Mouse (Mus musculus) embryonic facial prominence, embryonic 13.5 days (tissue): ENCODE results near the gene Gm26602. TPM values are rescaled to one million over a fixed set of nuclear protein-coding genes. Genes with fewer than 3 reads are reported as not detected.
"Not testable (repeated sequence)": the region's sequence is repeated elsewhere in the genome, so short reads cannot be mapped to it uniquely, and the experiment has no call there.

Experiments
- ATAC-seq: fragments of 200-750 bp; cut with Nextera tagmentation; 2 replicates; pipeline ENCODE4 v1.8.0; 2017; ENCODE audit warnings: low read depth; ENCODE audit not compliant: insufficient number of reproducible peaks, insufficient read depth, low FRiP score, low TSS enrichment
- H3K27ac ChIP-seq: fragments of 300-500 bp; sonication (generic); 2 replicates; pipeline ENCODE4 v1.5.1; 2015; ENCODE audit warnings: moderate library complexity, mild to moderate bottlenecking, inconsistent platforms
- H3K27me3 ChIP-seq: fragments of 300-500 bp; sonication (generic); 2 replicates; pipeline ENCODE4 v1.6.1; 2015; ENCODE audit warnings: mild to moderate bottlenecking, inconsistent platforms
- H3K36me3 ChIP-seq: fragments of 300-500 bp; sonication (generic); 2 replicates; pipeline ENCODE4 v1.6.1; 2015; ENCODE audit warnings: mild to moderate bottlenecking, inconsistent platforms
- H3K4me1 ChIP-seq: fragments of 300-500 bp; sonication (generic); 2 replicates; pipeline ENCODE4 v1.6.1; 2015; ENCODE audit warnings: inconsistent platforms
- H3K4me2 ChIP-seq: fragments of 300-500 bp; sonication (generic); 2 replicates; pipeline ENCODE4 v1.6.1; 2015; ENCODE audit warnings: moderate library complexity, mild to moderate bottlenecking, inconsistent platforms
- H3K4me3 ChIP-seq: fragments of 300-500 bp; sonication (generic); 2 replicates; pipeline ENCODE4 v1.5.1; 2015; ENCODE audit warnings: mild to moderate bottlenecking, inconsistent platforms
- H3K9ac ChIP-seq: fragments of 300-500 bp; sonication (generic); 2 replicates; pipeline ENCODE4 v1.6.1; 2015; ENCODE audit warnings: mild to moderate bottlenecking, inconsistent platforms
- H3K9me3 ChIP-seq: fragments of 300-500 bp; sonication (generic); 2 replicates; pipeline ENCODE4 v1.6.1; 2016; ENCODE audit warnings: inconsistent platforms
- WGBS: fragments of 180-500 bp; shearing (Covaris S2); methylation state at CpG from one replicate; pipeline ENCODE4 v1.1.7; 2015; ENCODE audit warnings: mixed read lengths; 5-methylcytosine and 5-hydroxymethylcytosine counted together
- polyA plus RNA-seq: library from polyadenylated mRNA; unstranded; fragments of >200 nt; fragmentation: Nextera tagmentation; extraction: Ambion mirVana; gene quantifications from 2 replicates; pipeline ENCODE4 v1.2.1, GENCODE M21; 2015

The Gm26602 gene
- polyA plus RNA-seq, 1 experiment from 2014 or later = 29.9 TPM

- Histone ChIP-seq H3K4me2 (no peak within 1 kb of the TSS), H3K4me3 (no peak within 1 kb of the TSS), H3K36me3 (no peaks in the 10 kb centered on the region), H3K27ac (no peak within 1 kb of the TSS), H3K27me3 (peaks cover 12% of the 10 kb centered on the region; the same call in 1 of the 2 replicates), H3K9ac (no peak within 1 kb of the TSS), H3K4me1 (peaks cover 29% of the 10 kb centered on the region), H3K9me3 (no peaks in the 10 kb centered on the region)
- no peak for ATAC-seq
- WGBS = 88% methylated on average over 6 of the region's 6 CpGs
These were observed 24.6 kb upstream of the Gm26602 start, which contains the start of gene Elane for GRCm38 (mm10) chr10:79886054-79886453. Gene Elane (plus strand): TSS chr10:79886247.

GRCm38 (mm10) chr10:79886611-79887010 is 24.0 kb upstream of the Gm26602 start:
- no peak overlapping the region for H3K9ac ChIP-seq
- no peak overlapping the region for H3K4me2 ChIP-seq
- peaks cover 28% of the 10 kb centered on the region for H3K4me1 ChIP-seq
- H3K4me3 ChIP-seq = no peak overlapping the region
- peaks cover 12% of the 10 kb centered on the region; the same call in 1 of the 2 replicates for H3K27me3 ChIP-seq
- H3K36me3 ChIP-seq = no peaks in the 10 kb centered on the region
- H3K9me3 ChIP-seq = no peaks in the 10 kb centered on the region
- WGBS = 65% methylated on average over 8 of the region's 8 CpGs
- ATAC-seq = no peak
- H3K27ac ChIP-seq = no peak overlapping the region

- H3K4me3 ChIP-seq = no peak overlapping the region
- H3K9me3 ChIP-seq = no peaks in the 10 kb centered on the region
- H3K27me3 ChIP-seq = no peaks in the 10 kb centered on the region
- no peak overlapping the region for H3K27ac ChIP-seq
- ATAC-seq = no peak
- 85% methylated on average over 2 of the region's 2 CpGs for WGBS
- no peak overlapping the region for H3K9ac ChIP-seq
- 0 out of 2 replicates have a peak, but pooled peaks cover 4% of the 10 kb centered on the region for H3K4me1 ChIP-seq
- H3K4me2 ChIP-seq = no peak overlapping the region
- peaks cover 6% of the 10 kb centered on the region; the same call in 1 of the 2 replicates for H3K36me3 ChIP-seq
These were observed 21.3 kb upstream of the Gm26602 start for GRCm38 (mm10) chr10:79889386-79889785.

GRCm38 (mm10) chr10:79890670-79891069 is 20.0 kb upstream of the Gm26602 start, which contains the start of gene Cfd:
Gene Cfd (plus strand): TSS chr10:79890853.
- H3K4me1 ChIP-seq = 0 out of 2 replicates have a peak, but pooled peaks cover 2% of the 10 kb centered on the region
- H3K4me2 ChIP-seq = no peak within 1 kb of the TSS
- 0 out of 2 replicates have a peak within 1 kb of the TSS, but pooled peaks have one; percentile 41 for H3K9ac ChIP-seq
- WGBS = 41% methylated on average over 5 of the region's 5 CpGs
- no peaks in the 10 kb centered on the region for H3K9me3 ChIP-seq
- no peak within 1 kb of the TSS for H3K27ac ChIP-seq
- peaks cover 17% of the 10 kb centered on the region for H3K36me3 ChIP-seq
- ATAC-seq = no peak
- no peak within 1 kb of the TSS for H3K4me3 ChIP-seq
- no peaks in the 10 kb centered on the region for H3K27me3 ChIP-seq

- not testable (repeated sequence) for H3K27me3 ChIP-seq
- 44% methylated on average over 22 of the region's 22 CpGs for WGBS
These were observed 18.1 kb upstream of the Gm26602 start for GRCm38 (mm10) chr10:79892451-79893118.

GRCm38 (mm10) chr10:79896306-79896705 is 14.3 kb upstream of the Gm26602 start:
- Histone ChIP-seq H3K27me3 (no peaks in the 10 kb centered on the region), H3K36me3 (peaks cover 67% of the 10 kb centered on the region)

More at GRCm38 (mm10) chr10:79892451-79893118, 18.1 kb upstream of the Gm26602 start:
- H3K9me3 ChIP-seq, H3K4me2 ChIP-seq, H3K4me3 ChIP-seq, ATAC-seq, H3K4me1 ChIP-seq, H3K9ac ChIP-seq, H3K27ac ChIP-seq: not testable (repeated sequence)
- peaks cover 36% of the 10 kb centered on the region for H3K36me3 ChIP-seq

GRCm38 (mm10) chr10:79896814-79897213 is 13.8 kb upstream of the Gm26602 start:
- Histone ChIP-seq H3K27me3 (no peaks in the 10 kb centered on the region), H3K9me3 (no peaks in the 10 kb centered on the region), H3K9ac (0 out of 2 replicates have a peak overlapping the region, but pooled peaks have one; percentile 6), H3K36me3 (peaks cover 71% of the 10 kb centered on the region), H3K4me2 (no peak overlapping the region), H3K4me1 (0 out of 2 replicates have a peak, but pooled peaks cover 2% of the 10 kb centered on the region), H3K27ac (no peak overlapping the region), H3K4me3 (no peak overlapping the region)
- no peak for ATAC-seq
- 84% methylated on average over 13 of the region's 13 CpGs for WGBS

More at GRCm38 (mm10) chr10:79896306-79896705, 14.3 kb upstream of the Gm26602 start:
- Histone ChIP-seq H3K9me3 (no peaks in the 10 kb centered on the region), H3K27ac (no peak overlapping the region), H3K4me2 (no peak overlapping the region), H3K4me3 (no peak overlapping the region), H3K4me1 (0 out of 2 replicates have a peak, but pooled peaks cover 2% of the 10 kb centered on the region), H3K9ac (0 out of 2 replicates have a peak overlapping the region, but pooled peaks have one; percentile 6)
- ATAC-seq = no peak
- 89% methylated on average over 16 of the region's 16 CpGs for WGBS

- Histone ChIP-seq H3K27ac (no peak overlapping the region), H3K36me3 (peaks cover 76% of the 10 kb centered on the region), H3K9ac (0 out of 2 replicates have a peak overlapping the region, but pooled peaks have one; percentile 32), H3K4me2 (no peak overlapping the region), H3K9me3 (no peaks in the 10 kb centered on the region), H3K27me3 (no peaks in the 10 kb centered on the region), H3K4me3 (no peak overlapping the region), H3K4me1 (no peaks in the 10 kb centered on the region)
- ATAC-seq = no peak
- WGBS = 55% methylated on average over 20 of the region's 20 CpGs
These were observed 13.1 kb upstream of the Gm26602 start for GRCm38 (mm10) chr10:79897316-79898245.

GRCm38 (mm10) chr10:79900951-79901410 is 9.7 kb upstream of the Gm26602 start:
- no peak for ATAC-seq
- Histone ChIP-seq H3K9me3 (no peaks in the 10 kb centered on the region), H3K4me3 (no peak overlapping the region), H3K36me3 (peaks cover 91% of the 10 kb centered on the region), H3K4me1 (no peaks in the 10 kb centered on the region), H3K9ac (0 out of 2 replicates have a peak overlapping the region, but pooled peaks have one; percentile 27), H3K4me2 (no peak overlapping the region), H3K27me3 (no peaks in the 10 kb centered on the region), H3K27ac (no peak overlapping the region)
- WGBS = 26% methylated on average over 2 of the region's 2 CpGs

- Histone ChIP-seq H3K27ac (no peak overlapping the region), H3K36me3 (peaks cover 66% of the 10 kb centered on the region), H3K4me1 (peaks cover 8% of the 10 kb centered on the region), H3K9ac (no peak overlapping the region), H3K9me3 (no peaks in the 10 kb centered on the region), H3K4me3 (no peak overlapping the region), H3K27me3 (no peaks in the 10 kb centered on the region), H3K4me2 (no peak overlapping the region)
- WGBS = 92% methylated on average over 9 of the region's 9 CpGs
- ATAC-seq = no peak
These were observed 3.9 kb upstream of the Gm26602 start for GRCm38 (mm10) chr10:79906712-79907111.

GRCm38 (mm10) chr10:79907415-79907814 is 3.2 kb upstream of the Gm26602 start:
- Histone ChIP-seq H3K4me1 (peaks cover 8% of the 10 kb centered on the region), H3K27ac (no peak overlapping the region), H3K9ac (no peak overlapping the region), H3K36me3 (peaks cover 69% of the 10 kb centered on the region), H3K9me3 (no peaks in the 10 kb centered on the region), H3K27me3 (no peaks in the 10 kb centered on the region), H3K4me3 (no peak overlapping the region), H3K4me2 (no peak overlapping the region)
- no peak for ATAC-seq
- WGBS = 92% methylated on average over 10 of the region's 10 CpGs
